Mouse (Mus musculus) heart, embryonic 10.5 days (tissue): Measurements from ENCODE around the gene Atg16l1. TPM values are rescaled to one million over a fixed set of nuclear protein-coding genes. Genes with fewer than 3 reads are reported as not detected.

Experiments
- DNase-seq: peaks from one replicate; pipeline ENCODE4 v3.0.0-alpha.2; 2017; ENCODE audit warnings: low spot score
- H3K27ac ChIP-seq: fragments of 300-500 bp; sonication (generic); 2 replicates; pipeline ENCODE4 v1.5.1; 2016; ENCODE audit warnings: mild to moderate bottlenecking
- H3K27me3 ChIP-seq: fragments of 300-500 bp; sonication (generic); 2 replicates; pipeline ENCODE4 v1.6.1; 2016; ENCODE audit warnings: mild to moderate bottlenecking; ENCODE audit not compliant: poor library complexity, insufficient read depth, severe bottlenecking
- H3K36me3 ChIP-seq: fragments of 300-500 bp; sonication (generic); 2 replicates; pipeline ENCODE4 v1.6.1; 2016; ENCODE audit warnings: mild to moderate bottlenecking, moderate library complexity
- H3K4me1 ChIP-seq: fragments of 300-500 bp; sonication (generic); 2 replicates; pipeline ENCODE4 v1.6.1; 2016; ENCODE audit warnings: mild to moderate bottlenecking
- H3K4me3 ChIP-seq: fragments of 300-500 bp; sonication (generic); 2 replicates; pipeline ENCODE4 v1.5.1; 2016; ENCODE audit warnings: mild to moderate bottlenecking, moderate library complexity
- H3K9me3 ChIP-seq: fragments of 300-500 bp; sonication (generic); 2 replicates; pipeline ENCODE4 v1.6.1; 2016; ENCODE audit warnings: mild to moderate bottlenecking, moderate library complexity
- WGBS: fragments of 180-500 bp; shearing (Covaris S2); methylation state at CpG from one replicate; pipeline ENCODE4 v1.1.7; 2016; 5-methylcytosine and 5-hydroxymethylcytosine counted together
- polyA plus RNA-seq: library from polyadenylated mRNA; unstranded; fragments of >200 nt; fragmentation: Nextera tagmentation; extraction: Ambion mirVana; gene quantifications from 2 replicates; pipeline ENCODE4 v1.2.1, GENCODE M21; 2016

The Atg16l1 gene
- polyA plus RNA-seq, 1 experiment from 2014 or later: 33.5 TPM

GRCm38 (mm10) chr1:87785703-87786102 is 30.0 kb downstream of the Atg16l1 start:
- Histone ChIP-seq H3K4me3 (no peak overlapping the region), H3K4me1 (no peaks in the 10 kb centered on the region), H3K9me3 (no peaks in the 10 kb centered on the region), H3K27me3 (no peaks in the 10 kb centered on the region), H3K36me3 (peaks cover 89% of the 10 kb centered on the region), H3K27ac (no peak overlapping the region)
- no peak for DNase-seq
- WGBS: 78% methylated on average over 8 of the region's 8 CpGs

DNA sequence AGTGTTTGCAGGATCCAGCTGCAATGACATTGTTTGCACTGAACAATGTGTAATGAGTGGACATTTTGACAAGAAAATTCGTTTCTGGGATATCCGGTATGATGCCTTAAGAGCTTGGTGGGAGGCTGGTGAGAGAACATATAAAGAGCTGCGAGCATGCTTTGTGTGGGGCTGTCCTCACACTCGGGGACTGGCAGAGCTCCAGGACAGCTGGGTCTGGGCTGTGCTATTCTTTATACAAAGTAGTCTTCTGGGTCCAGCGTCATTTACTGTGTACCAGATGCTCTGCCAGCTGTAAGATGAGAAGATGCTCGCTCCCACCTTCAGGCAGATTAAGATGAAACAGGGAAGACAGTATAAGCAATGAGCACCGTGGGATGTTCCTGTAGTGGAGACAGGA is 30.6 kb downstream of the Atg16l1 start:
- no peaks in the 10 kb centered on the region for H3K27me3 ChIP-seq
- no peak for DNase-seq
- no peak overlapping the region for H3K27ac ChIP-seq
- 89% methylated on average over 7 of the region's 7 CpGs for WGBS
- no peak overlapping the region for H3K4me3 ChIP-seq
- peaks cover 89% of the 10 kb centered on the region for H3K36me3 ChIP-seq
- no peaks in the 10 kb centered on the region for H3K9me3 ChIP-seq
- no peaks in the 10 kb centered on the region for H3K4me1 ChIP-seq

- Histone ChIP-seq H3K36me3 (peaks cover 83% of the 10 kb centered on the region), H3K4me1 (no peaks in the 10 kb centered on the region), H3K27ac (no peak overlapping the region), H3K27me3 (no peaks in the 10 kb centered on the region), H3K9me3 (no peaks in the 10 kb centered on the region), H3K4me3 (no peak overlapping the region)
- 96% methylated on average over 8 of the region's 8 CpGs for WGBS
- no peak for DNase-seq
Measured at GRCm38 (mm10) chr1:87789665-87790064, 34.0 kb downstream of the Atg16l1 start.

DNA sequence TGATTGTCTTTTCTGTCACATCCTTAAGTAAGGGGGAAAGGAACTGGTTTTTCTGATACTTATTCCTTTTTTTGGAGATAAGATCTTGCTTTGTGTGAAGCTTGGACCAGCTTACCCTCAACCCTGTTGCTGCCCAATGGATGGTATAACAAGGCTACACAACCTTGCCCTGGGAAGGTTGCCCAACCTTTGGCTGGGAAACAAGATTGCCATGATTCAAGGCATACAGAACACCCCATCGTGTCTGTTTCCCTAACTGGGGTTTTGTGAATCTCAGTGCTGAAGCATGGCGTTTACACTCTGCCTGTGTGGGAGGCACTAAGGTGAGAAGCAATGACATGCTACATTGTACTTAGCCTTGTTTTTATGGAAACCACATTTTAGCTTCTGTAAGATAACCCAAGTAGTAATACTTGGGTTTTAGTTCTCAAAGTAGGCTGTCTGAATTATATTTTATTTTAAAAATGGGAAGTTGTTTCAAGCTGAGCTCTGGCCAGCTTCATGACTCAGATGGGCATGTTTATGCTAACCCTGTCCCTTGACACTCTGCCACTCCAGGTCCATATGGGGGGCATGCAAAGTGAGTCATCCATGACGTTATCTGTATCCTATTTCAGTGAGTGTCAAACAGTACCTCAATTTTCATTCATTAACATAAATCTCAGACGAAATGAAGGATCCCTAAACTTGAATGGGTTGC is 36.9 kb downstream of the Atg16l1 start:
- Histone ChIP-seq H3K36me3 (peaks cover 65% of the 10 kb centered on the region), H3K4me3 (no peak overlapping the region), H3K4me1 (no peaks in the 10 kb centered on the region), H3K9me3 (no peaks in the 10 kb centered on the region), H3K27me3 (no peaks in the 10 kb centered on the region), H3K27ac (no peak overlapping the region)
- no peak for DNase-seq
- WGBS: 84% methylated on average over 4 of the region's 4 CpGs

DNA sequence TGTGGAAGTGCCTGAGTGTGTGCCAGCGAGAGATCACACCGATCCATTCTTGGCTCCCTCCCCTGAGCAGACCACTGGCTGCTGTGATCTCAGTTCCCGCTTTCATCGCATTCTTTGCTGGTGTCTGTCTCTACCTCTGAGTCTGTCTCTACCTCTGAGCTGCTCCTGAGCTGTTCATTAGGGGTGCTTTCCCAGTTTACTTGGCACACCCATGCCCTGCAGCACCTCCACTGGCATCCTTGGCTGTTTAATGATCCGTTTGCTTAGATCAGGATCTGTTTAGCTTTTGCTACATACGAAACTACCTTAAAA is 37.4 kb downstream of the Atg16l1 start:
- Histone ChIP-seq H3K4me1 (no peaks in the 10 kb centered on the region), H3K27me3 (no peaks in the 10 kb centered on the region), H3K27ac (no peak overlapping the region), H3K9me3 (no peaks in the 10 kb centered on the region), H3K36me3 (peaks cover 61% of the 10 kb centered on the region), H3K4me3 (no peak overlapping the region)
- DNase-seq: no peak
- WGBS: 88% methylated on average over 6 of the region's 6 CpGs

DNA sequence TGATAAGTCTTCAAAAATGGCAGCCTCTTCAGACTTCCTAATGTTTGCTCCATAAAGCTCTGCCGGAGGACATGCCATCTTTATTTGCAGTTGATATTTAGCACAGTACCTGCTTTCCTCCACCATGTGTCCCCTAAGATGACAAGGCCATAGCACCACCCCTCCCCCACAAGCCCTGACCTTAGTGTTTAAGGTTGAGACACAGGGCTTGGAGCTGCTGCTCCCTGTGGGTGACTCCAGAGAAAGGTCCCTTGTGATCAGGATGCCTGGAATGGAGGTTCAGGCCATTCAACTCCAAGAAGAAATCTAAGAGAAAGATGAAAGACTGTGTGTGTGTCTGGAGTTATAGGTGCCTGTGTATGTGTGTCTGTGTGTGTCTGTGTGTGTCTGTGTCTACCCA is 42.0 kb downstream of the Atg16l1 start:
- no peaks in the 10 kb centered on the region for H3K4me1 ChIP-seq
- WGBS: 83% methylated on average over 1 of the region's 1 CpGs

DNA sequence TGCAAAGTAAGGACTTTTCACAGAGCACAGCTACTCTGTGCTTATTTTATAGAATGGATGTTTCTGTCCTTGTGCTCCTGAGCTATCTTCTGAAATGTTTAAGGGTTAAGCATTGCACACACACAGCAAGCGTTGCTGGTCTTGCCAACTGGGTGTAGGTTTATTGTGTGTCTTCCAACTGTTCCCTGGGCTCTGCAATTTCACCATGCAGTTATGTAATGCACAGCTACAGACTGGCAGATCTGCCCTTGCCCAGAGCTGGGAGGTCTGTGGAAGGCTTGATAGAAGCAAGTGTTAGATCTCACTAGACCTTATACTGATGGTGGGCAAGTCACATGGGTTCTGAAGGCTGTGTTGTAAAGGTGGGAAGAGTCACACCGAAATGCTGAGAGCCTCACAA is 42.6 kb downstream of the Atg16l1 start:
- Histone ChIP-seq H3K27ac (no peak overlapping the region), H3K4me1 (no peaks in the 10 kb centered on the region)

More for the DNA sequence above, 42.0 kb downstream of the Atg16l1 start:
- no peaks in the 10 kb centered on the region for H3K9me3 ChIP-seq
- peaks cover 24% of the 10 kb centered on the region for H3K36me3 ChIP-seq
- no peak overlapping the region for H3K4me3 ChIP-seq
- no peak for DNase-seq
- no peaks in the 10 kb centered on the region for H3K27me3 ChIP-seq
- no peak overlapping the region for H3K27ac ChIP-seq

GRCm38 (mm10) chr1:87803576-87803975 is 47.9 kb downstream of the Atg16l1 start, which contains the start of gene Sag:
Gene Sag, plus strand, starts transcription at chr1:87803680.
- Histone ChIP-seq H3K27ac (no peak within 1 kb of the TSS), H3K9me3 (no peaks in the 10 kb centered on the region), H3K4me1 (peaks cover 23% of the 10 kb centered on the region), H3K36me3 (no peaks in the 10 kb centered on the region), H3K27me3 (no peaks in the 10 kb centered on the region), H3K4me3 (no peak within 1 kb of the TSS)
- WGBS: 59% methylated on average over 6 of the region's 6 CpGs
- DNase-seq: no peak

More for the DNA sequence above, 42.6 kb downstream of the Atg16l1 start:
- H3K27me3 ChIP-seq: no peaks in the 10 kb centered on the region
- H3K9me3 ChIP-seq: no peaks in the 10 kb centered on the region
- no peak for DNase-seq
- H3K36me3 ChIP-seq: peaks cover 19% of the 10 kb centered on the region
- WGBS: 84% methylated on average over 2 of the region's 2 CpGs
- no peak overlapping the region for H3K4me3 ChIP-seq

- WGBS: 59% methylated on average over 1 of the region's 1 CpGs
- no peak overlapping the region for H3K27ac ChIP-seq
- no peaks in the 10 kb centered on the region for H3K36me3 ChIP-seq
- H3K9me3 ChIP-seq: no peaks in the 10 kb centered on the region
- DNase-seq: no peak
- H3K4me3 ChIP-seq: no peak overlapping the region
- no peaks in the 10 kb centered on the region for H3K27me3 ChIP-seq
- peaks cover 23% of the 10 kb centered on the region for H3K4me1 ChIP-seq
Measured at GRCm38 (mm10) chr1:87807751-87808150, 52.1 kb downstream of the Atg16l1 start.

DNA sequence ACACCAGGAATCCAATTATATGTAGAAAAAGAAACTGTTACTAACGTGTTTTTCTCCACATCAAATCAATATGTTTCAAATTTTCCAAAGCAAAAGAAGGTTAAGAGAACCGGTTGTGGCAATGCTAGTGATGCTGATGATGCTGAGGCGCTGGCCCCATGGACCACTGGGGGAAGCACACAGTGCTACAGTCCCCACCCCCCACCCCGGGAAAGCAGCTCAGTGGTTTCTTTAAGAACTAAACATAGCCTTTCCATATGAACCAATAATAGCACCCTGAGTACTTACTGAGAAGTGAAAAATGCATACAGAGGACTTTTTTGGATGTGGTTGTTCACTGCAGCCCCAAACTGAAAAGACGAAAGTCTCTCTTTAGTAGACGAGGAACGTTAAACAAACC is 55.7 kb downstream of the Atg16l1 start:
- Histone ChIP-seq H3K4me1 (peaks cover 16% of the 10 kb centered on the region), H3K36me3 (no peaks in the 10 kb centered on the region), H3K27ac (no peak overlapping the region), H3K27me3 (no peaks in the 10 kb centered on the region), H3K4me3 (no peak overlapping the region), H3K9me3 (no peaks in the 10 kb centered on the region)
- no peak for DNase-seq
- 86% methylated on average over 7 of the region's 7 CpGs for WGBS

DNA sequence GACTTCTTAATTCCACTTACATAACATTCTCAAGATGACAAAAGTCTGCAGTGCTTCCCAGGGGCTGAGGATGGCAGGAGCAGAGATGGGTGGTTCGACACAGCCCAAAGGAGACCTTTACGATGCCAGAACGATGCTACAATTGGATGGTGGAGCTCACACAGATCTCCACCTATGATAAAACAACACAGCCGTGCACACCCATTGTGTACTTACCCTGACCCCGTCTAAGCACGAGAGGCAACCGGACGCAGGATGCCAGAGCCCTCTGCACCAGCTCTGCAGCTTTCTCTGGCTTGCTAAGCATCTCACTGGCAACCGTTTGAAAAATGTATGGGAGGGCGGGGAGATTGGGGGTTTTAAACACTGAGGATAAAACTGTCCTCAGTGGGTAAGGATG is 56.4 kb downstream of the Atg16l1 start:
- Histone ChIP-seq H3K4me1 (peaks cover 9% of the 10 kb centered on the region), H3K27me3 (no peaks in the 10 kb centered on the region), H3K9me3 (no peaks in the 10 kb centered on the region), H3K36me3 (no peaks in the 10 kb centered on the region), H3K4me3 (no peak overlapping the region), H3K27ac (no peak overlapping the region)
- no peak for DNase-seq
- 84% methylated on average over 10 of the region's 10 CpGs for WGBS

GRCm38 (mm10) chr1:87813155-87813554 is 57.5 kb downstream of the Atg16l1 start:
- H3K36me3 ChIP-seq: no peaks in the 10 kb centered on the region
- DNase-seq: no peak
- H3K27ac ChIP-seq: no peak overlapping the region
- 83% methylated on average over 6 of the region's 6 CpGs for WGBS
- no peak overlapping the region for H3K4me3 ChIP-seq
- no peaks in the 10 kb centered on the region for H3K27me3 ChIP-seq
- no peaks in the 10 kb centered on the region for H3K9me3 ChIP-seq
- no peaks in the 10 kb centered on the region; the same call in 1 of the 2 replicates for H3K4me1 ChIP-seq

GRCm38 (mm10) chr1:87813681-87814080 is 58.0 kb downstream of the Atg16l1 start:
- WGBS: 79% methylated on average over 7 of the region's 7 CpGs
- H3K27me3 ChIP-seq: no peaks in the 10 kb centered on the region
- no peak for DNase-seq

GRCm38 (mm10) chr1:87824420-87824995 is 68.8 kb downstream of the Atg16l1 start:
- Histone ChIP-seq H3K27me3 (no peaks in the 10 kb centered on the region), H3K9me3 (no peaks in the 10 kb centered on the region), H3K27ac (no peak overlapping the region), H3K36me3 (no peaks in the 10 kb centered on the region), H3K4me3 (no peak overlapping the region), H3K4me1 (peaks cover 11% of the 10 kb centered on the region)
- 83% methylated on average over 10 of the region's 10 CpGs for WGBS
- DNase-seq: no peak

More at GRCm38 (mm10) chr1:87813681-87814080, 58.0 kb downstream of the Atg16l1 start:
- Histone ChIP-seq H3K4me3 (no peak overlapping the region), H3K9me3 (no peaks in the 10 kb centered on the region), H3K27ac (no peak overlapping the region), H3K36me3 (no peaks in the 10 kb centered on the region), H3K4me1 (no peaks in the 10 kb centered on the region)
